Mouse (Mus musculus) kidney, adult 2 months (tissue): Measurements from ENCODE around the gene Nipal4.

Source experiments
- CTCF ChIP-seq: fragments of 200-500 bp; conservative IDR thresholded peaks from 2 replicates; pipeline ENCODE4 v1.5.1; 2011; ENCODE audit warnings: low read depth, mild to moderate bottlenecking, control low read depth, low read length, moderate library complexity, mixed read lengths; ENCODE audit not compliant: insufficient read depth, insufficient read length
- POLR2A ChIP-seq: fragments of 200-500 bp; IDR thresholded peaks from one replicate; pipeline ENCODE4 v1.6.1; 2011; ENCODE audit warnings: low read depth, low read length, control low read depth

DNA sequence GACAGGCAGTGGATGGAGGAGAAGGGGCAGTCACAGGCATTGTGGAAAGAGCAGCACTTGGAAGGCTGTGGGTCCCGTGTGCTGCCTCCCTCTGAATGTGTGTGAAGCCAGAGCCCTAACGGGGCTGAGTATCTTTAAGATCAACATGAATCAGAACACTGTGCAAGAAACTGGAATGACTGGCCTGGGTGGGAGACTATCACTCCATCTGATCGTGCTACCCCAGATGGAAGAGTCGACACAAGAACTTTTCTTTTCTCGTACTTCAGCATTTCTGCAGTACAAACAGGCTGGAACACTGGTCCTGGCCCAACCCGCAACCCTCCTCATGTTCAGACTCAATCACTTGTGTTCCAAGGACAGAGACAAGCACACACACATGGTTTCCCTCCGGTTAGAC, 2.2 kb upstream of the Nipal4 start:
- no peak for TF ChIP-seq CTCF
- TF ChIP-seq POLR2A, result no peak
